Mouse (Mus musculus) left cerebral cortex, postnatal 36 days (tissue): ENCODE data around the gene Col2a1. TPM values are rescaled to one million over a fixed set of nuclear protein-coding genes. Genes with fewer than 3 reads are reported as not detected.

Experiments
- DNase-seq, 2 experiments: peaks; one replicate each; pipeline ENCODE4 v3.0.0; 2021 to 2022; ENCODE audit warnings: low spot score in 2 of 2, mixed read lengths in 1 of 2
- intact Hi-C: fragments of 180-260 bp; cut with DNase I; formaldehyde crosslinking; loops from one replicate; pipeline ENCODE4 v1.15.1; 2025
- total RNA-seq, 2 experiments: library from RNA; stranded (reverse); gene quantifications; 2 replicates each; pipeline ENCODE4 v1.2.3; 2021

The Col2a1 gene
- total RNA-seq, 2 experiments from 2014 or later = 0.30 to 0.48 TPM

DNA sequence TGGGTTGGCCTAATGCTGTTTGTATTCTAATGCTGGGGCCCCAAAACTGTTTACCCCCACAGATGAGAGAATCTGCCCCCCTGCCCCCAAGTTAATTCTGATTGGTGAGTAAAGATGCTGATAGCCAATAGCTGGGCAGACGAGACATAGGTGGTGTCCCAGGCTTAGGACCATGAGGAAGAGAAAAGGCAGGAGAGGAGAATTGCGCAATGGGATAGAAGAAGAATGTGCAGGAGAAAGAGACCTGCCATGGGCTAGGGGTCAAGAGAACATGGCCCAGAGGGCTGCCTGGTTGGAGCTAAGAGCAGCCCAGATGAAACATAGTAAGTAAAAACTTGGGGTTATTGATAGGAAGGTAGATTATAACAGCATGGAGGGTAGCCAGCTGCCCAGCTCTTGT is 64.4 kb downstream of the Col2a1 start:
- no peak for DNase-seq
- intact Hi-C loops = no loop called here

DNA sequence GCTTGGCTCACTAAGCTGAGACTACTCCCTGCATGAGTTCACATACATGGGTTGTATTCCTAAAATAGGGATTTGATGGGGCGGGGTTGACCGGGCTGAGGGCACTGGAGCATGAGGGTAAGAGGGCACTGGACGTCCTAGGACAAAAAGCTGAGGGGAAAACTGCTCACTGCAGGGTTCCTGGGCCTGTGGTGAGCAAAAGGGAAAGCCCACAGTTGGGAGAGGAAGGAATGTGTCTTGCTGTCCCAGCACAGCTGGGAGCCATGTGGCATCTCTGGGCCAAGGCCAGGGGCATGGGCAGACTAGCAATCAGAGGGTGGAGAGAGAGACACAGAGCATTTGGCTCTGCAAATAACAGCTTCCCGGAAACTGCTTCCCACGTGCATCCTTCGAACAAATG is 65.9 kb downstream of the Col2a1 start:
- intact Hi-C loops = no loop called here
- DNase-seq = no peak

DNA sequence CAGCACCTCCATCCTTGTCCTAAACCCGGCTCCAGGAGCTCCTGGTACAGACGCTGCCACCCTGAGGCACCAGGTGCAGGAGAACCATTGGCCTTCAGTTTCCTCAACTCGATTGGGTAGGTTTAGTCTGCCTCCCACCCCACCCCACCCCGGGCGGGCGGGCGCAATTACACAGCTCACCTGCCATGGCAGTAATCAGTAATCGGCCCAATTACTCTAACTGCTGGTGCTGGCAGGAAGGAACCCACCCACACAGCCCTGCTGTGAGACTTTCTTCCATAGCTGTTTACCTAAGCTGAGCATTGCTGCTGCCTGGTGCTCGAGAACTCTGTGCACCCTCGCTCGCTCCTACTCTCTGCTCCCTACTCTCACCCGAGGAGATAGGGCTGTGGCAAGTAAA is 72.1 kb downstream of the Col2a1 start:
- intact Hi-C loops = no loop called here
- no peak for DNase-seq

DNA sequence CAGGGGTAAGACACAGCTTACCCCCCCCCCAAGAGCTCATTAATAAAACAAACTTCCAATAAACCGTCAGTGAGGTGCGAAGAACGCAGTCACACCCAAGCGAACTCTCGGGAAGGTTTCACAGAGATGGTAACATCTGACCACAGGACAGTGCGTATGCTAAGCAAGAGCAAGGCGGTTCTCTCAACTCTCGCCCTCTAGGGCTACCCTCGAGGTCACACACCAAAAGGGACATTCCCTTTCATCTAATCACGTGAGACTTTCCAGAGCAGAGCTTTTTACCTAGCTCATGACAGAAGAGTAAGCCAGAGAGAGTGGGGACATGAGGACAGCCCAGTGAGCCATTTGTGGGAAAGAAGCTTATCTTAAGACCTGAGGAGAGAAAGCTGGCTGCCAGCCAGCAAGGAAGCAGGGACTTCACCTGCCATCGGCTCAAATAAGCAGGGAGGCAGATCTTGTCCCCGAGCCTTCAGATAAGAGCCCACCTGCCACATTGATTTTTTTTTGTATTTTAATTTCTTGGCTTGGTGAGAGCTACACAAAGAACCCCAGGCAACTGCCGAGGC is 75.2 kb downstream of the Col2a1 start:
- intact Hi-C loops = no loop called here
- DNase-seq = no peak

DNA sequence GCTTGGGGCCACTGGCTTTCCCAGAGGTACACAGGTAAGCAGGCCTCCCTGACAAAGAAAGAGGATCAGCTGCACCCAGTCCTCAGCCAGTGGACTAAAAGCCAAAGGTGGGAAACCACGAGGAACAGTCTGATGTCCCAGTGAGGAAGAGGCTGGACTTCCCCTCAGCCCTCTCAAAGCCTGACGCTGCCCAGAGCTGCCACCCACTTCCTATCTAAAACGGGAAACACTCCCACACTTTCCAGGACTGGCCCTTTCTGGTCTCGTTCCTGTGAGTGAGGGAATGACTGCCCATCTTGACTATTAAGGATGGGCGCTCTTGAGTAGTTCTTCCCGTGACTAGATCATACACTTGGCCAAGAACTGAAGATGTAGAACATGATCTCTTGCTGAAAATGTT is 76.7 kb downstream of the Col2a1 start:
- DNase-seq = no peak
- intact Hi-C loops = no loop called here

DNA sequence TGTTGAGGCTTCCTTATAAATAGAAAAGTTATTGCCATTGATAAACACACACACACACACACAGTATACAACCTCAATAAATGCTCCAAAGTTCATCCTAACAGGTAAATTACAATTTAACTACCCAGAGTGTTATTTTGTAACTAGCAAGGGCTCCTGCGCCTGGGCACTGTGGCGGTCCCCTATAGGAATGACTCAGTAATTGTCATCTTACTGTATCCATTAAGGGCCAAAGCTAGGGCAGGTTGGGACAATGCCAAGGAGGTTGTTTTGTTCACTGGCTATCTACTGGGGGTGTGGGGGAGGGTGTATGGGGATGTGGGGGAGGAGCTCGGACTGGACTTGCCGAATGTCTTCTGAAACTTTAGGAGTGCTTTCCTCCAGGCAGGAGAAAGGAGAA is 77.5 kb downstream of the Col2a1 start:
- intact Hi-C loops = no loop called here
- DNase-seq = no peak

Other genes with a start within 250 kb of the Col2a1 start
- gene Rapgef3, start 236.7 kb downstream of the Col2a1 start, total RNA-seq = 10 to 100 TPM; 35.7 to 52.9 TPM
- gene Slc48a1, start 226.2 kb downstream of the Col2a1 start, total RNA-seq = 100 to 1,000 TPM; 165 to 196 TPM
- gene Hdac7, start 160.2 kb downstream of the Col2a1 start, total RNA-seq = 10 to 100 TPM; 21.4 to 36.4 TPM
- under 1 TPM; 0.35 to 0.61 TPM for gene Vdr, start 94.1 kb downstream of the Col2a1 start, total RNA-seq
- 10 to 100 TPM; 23.4 to 25.5 TPM for gene Tmem106c, start 40.5 kb downstream of the Col2a1 start, total RNA-seq
- 100 to 1,000 TPM; 381 to 455 TPM for gene Pfkm, start 87.9 kb upstream of the Col2a1 start, total RNA-seq
- 10 to 100 TPM in 1 of 2 experiments, 1 to 10 TPM in 1; 9.8 to 14.5 TPM for gene Senp1, start 89.0 kb upstream of the Col2a1 start, total RNA-seq
- 10 to 100 TPM; 48.0 to 54.0 TPM for gene Asb8, start 160.9 kb upstream of the Col2a1 start, total RNA-seq
- 10 to 100 TPM; 17.9 to 19.9 TPM for gene Ccdc184, start 162.5 kb upstream of the Col2a1 start, total RNA-seq
- gene Olfr288, start 190.8 kb upstream of the Col2a1 start, total RNA-seq = under 1 TPM in 1 of 2 experiments, not detected in 1; 0.45 TPM
- gene Gm44579, start 216.3 kb upstream of the Col2a1 start, total RNA-seq = under 1 TPM in 1 of 2 experiments, not detected in 1; 0.15 TPM
- 1 to 10 TPM; 4.8 to 6.2 TPM for gene Olfr287, start 216.4 kb upstream of the Col2a1 start, total RNA-seq
- not detected for gene Olfr286, start 229.8 kb upstream of the Col2a1 start, total RNA-seq